Mouse (Mus musculus) C2C12 (cell line): Measurements from ENCODE around the gene Ccr5.

Source experiments
- CEBPB ChIP-seq: IDR thresholded peaks from one replicate; pipeline ENCODE4 v1.6.1; 2011; ENCODE audit warnings: low read depth, mild to moderate bottlenecking, control low read depth, moderate library complexity
- CTCF ChIP-seq: IDR thresholded peaks from one replicate; pipeline ENCODE4 v1.5.1; 2011; ENCODE audit not compliant: control insufficient read depth, insufficient read depth, insufficient read length
- FOSL1 ChIP-seq: IDR thresholded peaks from one replicate; pipeline ENCODE4 v1.8.0; 2011; ENCODE audit warnings: mild to moderate bottlenecking, low read length; ENCODE audit not compliant: poor library complexity, insufficient read depth, severe bottlenecking
- MAX ChIP-seq: IDR thresholded peaks from one replicate; pipeline ENCODE4 v1.6.1; 2011; ENCODE audit warnings: mild to moderate bottlenecking, control low read depth
- MYOD1 ChIP-seq: IDR thresholded peaks from one replicate; pipeline ENCODE4 v1.6.1; 2011; ENCODE audit warnings: low read depth; ENCODE audit not compliant: control insufficient read depth, insufficient read length
- MYOG ChIP-seq: IDR thresholded peaks from one replicate; pipeline ENCODE4 v1.6.1; 2011; ENCODE audit not compliant: control insufficient read depth, insufficient read length; ENCODE audit errors: extremely low read depth
- USF1 ChIP-seq: IDR thresholded peaks from one replicate; pipeline ENCODE4 v1.6.1; 2011; ENCODE audit warnings: low read depth, mild to moderate bottlenecking, control low read depth, moderate library complexity

DNA sequence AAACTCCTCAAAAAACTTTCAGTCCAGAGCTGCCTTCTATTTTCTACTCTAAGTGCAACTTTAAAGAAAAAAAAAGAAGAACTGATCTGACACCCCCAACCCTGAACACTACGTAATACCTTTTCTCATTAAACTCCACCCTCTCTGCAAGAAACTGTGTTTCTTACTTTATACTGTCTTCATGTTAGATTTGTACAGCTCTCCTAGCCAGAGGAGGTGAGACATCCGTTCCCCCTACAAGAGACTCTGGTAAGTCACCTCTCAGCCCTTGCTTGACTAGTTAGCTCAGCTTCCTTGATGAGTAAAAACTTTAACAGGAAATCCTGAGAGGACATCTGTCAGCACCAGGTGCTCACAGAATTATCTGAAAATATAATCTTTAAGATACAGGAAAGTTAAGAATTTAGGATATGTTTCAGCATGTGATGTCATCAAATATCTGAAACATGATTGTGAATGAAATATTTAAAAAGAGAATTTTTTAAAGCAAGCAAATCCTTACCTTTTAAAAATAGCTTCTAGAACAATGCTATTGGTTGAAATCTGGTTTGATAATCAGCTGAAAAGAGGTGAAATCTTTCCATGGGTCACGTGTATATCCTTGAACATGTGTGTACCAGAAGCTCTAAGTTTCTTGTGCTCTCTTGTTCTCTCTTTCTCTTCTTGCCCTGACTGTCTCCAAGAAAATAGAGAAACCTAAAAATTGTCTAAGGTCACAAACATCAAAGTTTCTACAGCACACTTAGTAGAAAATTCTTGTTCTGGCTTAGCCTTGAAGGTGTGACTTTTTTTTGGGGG, at the start of gene Ccr5:
- TF ChIP-seq CTCF (no peak), MYOD1 (no peak), MAX (no peak), USF1 (no peak), FOSL1 (no peak), MYOG (no peak), CEBPB (no peak)
